Mouse (Mus musculus): ENCODE measurements around the gene Itih2. TPM values are rescaled to one million over a fixed set of nuclear protein-coding genes. Genes with fewer than 3 reads are reported as not detected.
A peak's percentile ranks its signal among the peaks of the same experiment; 100 is the strongest.

Itih2 gene
- polyA plus RNA-seq, 2 experiments = 0.19 to 0.43 TPM

- no peaks in the 10 kb centered on the region for H3K4me1 ChIP-seq (ENCODE audit: control insufficient read depth, insufficient read depth, low read length)
- no peak for TF ChIP-seq POLR2A (IDR thresholded peaks at IDR 0.05; ENCODE audit: borderline replicate concordance, extremely low read depth, insufficient read depth, insufficient read length)
- no peak overlapping the region for H3K9ac ChIP-seq (ENCODE audit: low read depth, low read length, severe bottlenecking)
- no peak for DNase-seq (ENCODE audit: low spot score)
- 64% methylated on average over 7 of the region's 7 CpGs for WGBS
- peaks cover 38% of the 10 kb centered on the region for H3K36me3 ChIP-seq (ENCODE audit: control insufficient read depth, insufficient read depth, low read length)
- no peak for ATAC-seq (ENCODE audit: low FRiP score, low read depth)
- H3K27me3 ChIP-seq (ENCODE audit: control insufficient read depth, insufficient read depth, low read length) = no peaks in the 10 kb centered on the region
- no peak overlapping the region for H3K4me3 ChIP-seq (replicated peaks; ENCODE audit: low read length)
- no peaks in the 10 kb centered on the region for H3K9me3 ChIP-seq (ENCODE audit: control insufficient read depth, low read length)
- no peak overlapping the region for H3K27ac ChIP-seq (replicated peaks; ENCODE audit: low read depth, low read length)
- H3K4me2 ChIP-seq (replicated peaks; ENCODE audit: low read depth, low read length, severe bottlenecking) = no peak overlapping the region
These were observed 59.4 kb downstream of the Itih2 start for GRCm38 (mm10) chr2:10071751-10072150.

GRCm38 (mm10) chr2:10058836-10059235, 72.4 kb downstream of the Itih2 start:
- Histone ChIP-seq H3K4me3 (replicated peaks; ENCODE audit: low read length) (no peak overlapping the region), H3K4me1 (ENCODE audit: control insufficient read depth, insufficient read depth, low read length) (no peaks in the 10 kb centered on the region), H3K9me3 (ENCODE audit: control insufficient read depth, low read length) (no peaks in the 10 kb centered on the region), H3K36me3 (ENCODE audit: control insufficient read depth, insufficient read depth, low read length) (peaks cover 88% of the 10 kb centered on the region), H3K9ac (ENCODE audit: low read depth, low read length, severe bottlenecking) (no peak overlapping the region), H3K27ac (replicated peaks; ENCODE audit: low read depth, low read length) (no peak overlapping the region), H3K27me3 (ENCODE audit: control insufficient read depth, insufficient read depth, low read length) (no peaks in the 10 kb centered on the region), H3K4me2 (replicated peaks; ENCODE audit: low read depth, low read length, severe bottlenecking) (no peak overlapping the region)
- TF ChIP-seq POLR2A (IDR thresholded peaks at IDR 0.05; ENCODE audit: borderline replicate concordance, extremely low read depth, insufficient read depth, insufficient read length) = no peak
- WGBS = 88% methylated on average over 5 of the region's 5 CpGs
- DNase-seq (ENCODE audit: low spot score) (no peak), ATAC-seq (ENCODE audit: low FRiP score, low read depth) (no peak)

GRCm38 (mm10) chr2:10051996-10052395, 79.2 kb downstream of the Itih2 start:
- DNase-seq (ENCODE audit: low spot score) = no peak
- no peak overlapping the region for H3K27ac ChIP-seq (replicated peaks; ENCODE audit: low read depth, low read length)
- peaks cover 29% of the 10 kb centered on the region for H3K36me3 ChIP-seq (ENCODE audit: control insufficient read depth, insufficient read depth, low read length)
- no peak overlapping the region for H3K4me2 ChIP-seq (replicated peaks; ENCODE audit: low read depth, low read length, severe bottlenecking)
- no peak for ATAC-seq (ENCODE audit: low FRiP score, low read depth)
- H3K4me3 ChIP-seq (replicated peaks; ENCODE audit: low read length) = no peak overlapping the region
- WGBS = 94% methylated on average over 1 of the region's 1 CpGs
- no peak for TF ChIP-seq POLR2A (IDR thresholded peaks at IDR 0.05; ENCODE audit: borderline replicate concordance, extremely low read depth, insufficient read depth, insufficient read length)
- no peaks in the 10 kb centered on the region for H3K9me3 ChIP-seq (ENCODE audit: control insufficient read depth, low read length)
- peaks cover 4% of the 10 kb centered on the region for H3K4me1 ChIP-seq (ENCODE audit: control insufficient read depth, insufficient read depth, low read length)
- H3K27me3 ChIP-seq (ENCODE audit: control insufficient read depth, insufficient read depth, low read length) = no peaks in the 10 kb centered on the region
- no peak overlapping the region for H3K9ac ChIP-seq (ENCODE audit: low read depth, low read length, severe bottlenecking)

- ATAC-seq (ENCODE audit: low FRiP score, low read depth) = no peak
- Histone ChIP-seq H3K4me2 (replicated peaks; ENCODE audit: low read depth, low read length, severe bottlenecking) (no peak overlapping the region), H3K4me3 (replicated peaks; ENCODE audit: low read length) (no peak overlapping the region), H3K4me1 (ENCODE audit: control insufficient read depth, insufficient read depth, low read length) (peaks cover 6% of the 10 kb centered on the region), H3K9me3 (ENCODE audit: control insufficient read depth, low read length) (no peaks in the 10 kb centered on the region), H3K9ac (ENCODE audit: low read depth, low read length, severe bottlenecking) (no peak overlapping the region), H3K27me3 (ENCODE audit: control insufficient read depth, insufficient read depth, low read length) (no peaks in the 10 kb centered on the region), H3K27ac (replicated peaks; ENCODE audit: low read depth, low read length) (no peak overlapping the region), H3K36me3 (ENCODE audit: control insufficient read depth, insufficient read depth, low read length) (peaks cover 20% of the 10 kb centered on the region)
- WGBS = 80% methylated on average over 3 of the region's 3 CpGs
- no peak for TF ChIP-seq POLR2A (IDR thresholded peaks at IDR 0.05; ENCODE audit: borderline replicate concordance, extremely low read depth, insufficient read depth, insufficient read length)
- DNase-seq (ENCODE audit: low spot score) = no peak
These were observed 80.3 kb downstream of the Itih2 start for GRCm38 (mm10) chr2:10050878-10051277.

GRCm38 (mm10) chr2:10049456-10049855, 81.7 kb downstream of the Itih2 start:
- H3K9ac ChIP-seq (ENCODE audit: low read depth, low read length, severe bottlenecking) = no peak overlapping the region

GRCm38 (mm10) chr2:10048461-10048860, 82.7 kb downstream of the Itih2 start, which contains the start of gene Taf3:
Taf3 (minus strand) TSS chr2:10048596.
- ATAC-seq (ENCODE audit: low FRiP score, low read depth) (peak; percentile 95), DNase-seq (ENCODE audit: low spot score) (peak; percentile 94)
- Histone ChIP-seq H3K9ac (ENCODE audit: low read depth, low read length, severe bottlenecking) (peak within 1 kb of the TSS; percentile 83), H3K27ac (replicated peaks; ENCODE audit: low read depth, low read length) (peak within 1 kb of the TSS; percentile 69), H3K9me3 (ENCODE audit: control insufficient read depth, low read length) (no peaks in the 10 kb centered on the region), H3K4me3 (replicated peaks; ENCODE audit: low read length) (peak within 1 kb of the TSS; percentile 85), H3K36me3 (ENCODE audit: control insufficient read depth, insufficient read depth, low read length) (no peaks in the 10 kb centered on the region; the same call in 1 of the 2 replicates), H3K4me2 (replicated peaks; ENCODE audit: low read depth, low read length, severe bottlenecking) (peak within 1 kb of the TSS; percentile 83), H3K27me3 (ENCODE audit: control insufficient read depth, insufficient read depth, low read length) (no peaks in the 10 kb centered on the region), H3K4me1 (ENCODE audit: control insufficient read depth, insufficient read depth, low read length) (peaks cover 6% of the 10 kb centered on the region)
- WGBS = under 1% methylated on average over 34 of the region's 36 CpGs
- 0 out of 2 replicates have a peak, but pooled peaks have one; percentile 49 for TF ChIP-seq POLR2A (IDR thresholded peaks at IDR 0.05; ENCODE audit: borderline replicate concordance, extremely low read depth, insufficient read depth, insufficient read length)

More at GRCm38 (mm10) chr2:10049456-10049855, 81.7 kb downstream of the Itih2 start:
- DNase-seq (ENCODE audit: low spot score) = no peak
- Histone ChIP-seq H3K36me3 (ENCODE audit: control insufficient read depth, insufficient read depth, low read length) (peaks cover 6% of the 10 kb centered on the region; the same call in 1 of the 2 replicates), H3K4me3 (replicated peaks; ENCODE audit: low read length) (peak overlapping the region; percentile 85), H3K27ac (replicated peaks; ENCODE audit: low read depth, low read length) (no peak overlapping the region), H3K27me3 (ENCODE audit: control insufficient read depth, insufficient read depth, low read length) (no peaks in the 10 kb centered on the region), H3K4me2 (replicated peaks; ENCODE audit: low read depth, low read length, severe bottlenecking) (peak overlapping the region; percentile 44), H3K9me3 (ENCODE audit: control insufficient read depth, low read length) (no peaks in the 10 kb centered on the region), H3K4me1 (ENCODE audit: control insufficient read depth, insufficient read depth, low read length) (peaks cover 6% of the 10 kb centered on the region)
- WGBS = 28% methylated on average over 10 of the region's 10 CpGs
- no peak for TF ChIP-seq POLR2A (IDR thresholded peaks at IDR 0.05; ENCODE audit: borderline replicate concordance, extremely low read depth, insufficient read depth, insufficient read length)
- no peak for ATAC-seq (ENCODE audit: low FRiP score, low read depth)
